Mouse (Mus musculus) heart, postnatal 0 days (tissue): ENCODE results near the gene Slc2a3.

Source experiments
- CTCF ChIP-seq: IDR thresholded peaks from 2 replicates; pipeline ENCODE4 v1.5.1; 2016; ENCODE audit warnings: antibody characterized with exemption, control low read depth, low read depth
- EP300 ChIP-seq: IDR thresholded peaks from 2 replicates; pipeline ENCODE4 v1.6.1; 2016; ENCODE audit warnings: antibody characterized with exemption, low read depth

DNA sequence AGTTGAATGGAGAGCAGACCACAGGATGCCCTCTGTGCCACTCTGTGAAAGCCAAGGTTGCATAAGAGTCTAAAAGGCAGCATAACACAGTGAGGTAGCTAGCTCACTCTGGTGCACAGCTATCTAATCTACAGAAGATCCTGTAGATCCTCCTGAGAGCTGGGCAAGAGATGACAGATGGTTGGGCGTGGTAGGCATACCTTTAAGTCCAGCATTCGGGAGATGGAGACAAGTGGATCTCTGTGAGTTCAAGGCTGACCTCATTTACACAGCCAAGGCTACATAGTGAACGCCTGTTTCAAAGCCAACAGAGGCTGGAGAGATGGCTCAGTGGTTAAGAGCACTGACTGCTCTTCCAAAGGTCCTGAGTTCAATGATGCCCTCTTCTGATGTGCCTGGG is 106.0 kb downstream of the Slc2a3 start:
- TF ChIP-seq CTCF (no peak), EP300 (no peak)
